Mouse (Mus musculus) lung, postnatal 0 days (tissue): ENCODE data around the gene Tha1.

Source experiments
- CTCF ChIP-seq: IDR thresholded peaks from 2 replicates; pipeline ENCODE4 v1.5.1; 2016; ENCODE audit warnings: antibody characterized with exemption, mild to moderate bottlenecking
- EP300 ChIP-seq: IDR thresholded peaks from 2 replicates; pipeline ENCODE4 v1.6.1; 2016; ENCODE audit warnings: antibody characterized with exemption, mild to moderate bottlenecking, control low read depth

DNA sequence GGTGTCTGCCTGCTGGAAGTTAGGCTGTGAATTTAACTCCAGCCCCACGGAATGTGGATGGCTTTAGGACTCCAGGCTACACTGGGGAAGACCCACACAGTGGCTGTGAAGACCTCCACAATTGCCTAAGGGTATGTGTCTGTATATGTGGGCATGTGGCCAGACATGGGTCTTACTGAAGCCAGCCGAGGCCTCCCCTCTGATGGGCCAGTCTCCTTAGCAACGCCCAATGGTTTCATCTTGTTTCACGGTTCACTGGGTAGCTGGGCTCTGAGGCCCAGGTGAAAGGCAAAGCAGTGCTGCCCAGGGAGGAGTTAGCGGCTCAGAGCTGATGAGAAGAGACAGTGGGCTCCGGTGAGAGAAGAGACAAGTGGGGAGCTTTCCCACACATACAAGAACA lies 7.3 kb downstream of the Tha1 start:
- no peak for TF ChIP-seq CTCF
- no peak for TF ChIP-seq EP300
